In genomic region chr8:107466642-107467041, GRCm38 (mm10) we compare ENCODE assay signal across 10 mouse cellular contexts. TPM values are rescaled to one million over a fixed set of nuclear protein-coding genes. Genes with fewer than 3 reads are reported as not detected.
DNase-seq lines count a peak whose midpoint lies in the region; ATAC-seq and TF ChIP-seq lines count a peak whose summit lies in the region.
"Had no signal": no experiment of that assay in that cellular context is flagged by ENCODE, and none has a peak within 500 bp of the region (broad histone marks: within the 10 kb centered on the region; RNA-seq: fewer than 3 reads in every experiment).

No protein-coding gene starts in this region.

- H3K9me3 ChIP-seq in E14TG2a.4 (ENCODE audit: low read length) = no peaks in the 10 kb centered on the region
- H3K9me3 ChIP-seq in embryonic facial prominence, embryonic 11.5 days (replicated peaks; ENCODE audit: control insufficient read depth, low read length) = no peaks in the 10 kb centered on the region
- H3K9me3 ChIP-seq in liver, embryonic 15.5 days (replicated peaks) = no peaks in the 10 kb centered on the region
- no peaks in the 10 kb centered on the region for H3K9me3 ChIP-seq in heart, embryonic 12.5 days (replicated peaks)
- H3K9me3 ChIP-seq: kidney, embryonic 15.5 days had no signal

- ATAC-seq in embryonic facial prominence, embryonic 11.5 days (replicated peaks; ENCODE audit: insufficient number of reproducible peaks, low FRiP score, low TSS enrichment, low read depth) = no peak
- ATAC-seq in liver, embryonic 15.5 days (ENCODE audit: insufficient read depth) = 0 out of 2 replicates have a peak, but pooled peaks have one; percentile 35
- no peak for ATAC-seq in heart, embryonic 12.5 days (ENCODE audit: insufficient number of reproducible peaks, low FRiP score)

- intact Hi-C loops in gastrocnemius, postnatal 14 days (cut with DNase I; ENCODE audit: low total_unique reads) = no loop called here

- H3K27ac ChIP-seq in kidney, adult 2 months (ENCODE audit: insufficient read depth, low read depth, low read length) = no peak overlapping the region
- H3K27ac ChIP-seq in embryonic facial prominence, embryonic 11.5 days (replicated peaks; ENCODE audit: low read depth, low read length) = no peak overlapping the region
- H3K27ac ChIP-seq in liver, embryonic 15.5 days (replicated peaks) = no peak overlapping the region
- no peak overlapping the region for H3K27ac ChIP-seq in heart, embryonic 12.5 days (ENCODE audit: poor library complexity, severe bottlenecking)
- H3K27ac ChIP-seq: kidney, embryonic 15.5 days had no signal

- H3K4me1 ChIP-seq in kidney, adult 2 months (ENCODE audit: control insufficient read depth, insufficient read depth, low read length) = no peaks in the 10 kb centered on the region
- H3K4me1 ChIP-seq in E14TG2a.4 (replicated peaks; ENCODE audit: low read depth, low read length) = peaks cover 7% of the 10 kb centered on the region; the same call in 1 of the 2 replicates
- H3K4me1 ChIP-seq in embryonic facial prominence, embryonic 11.5 days (ENCODE audit: control insufficient read depth, insufficient read depth, low read length) = peaks cover 3% of the 10 kb centered on the region; the same call in 1 of the 2 replicates
- H3K4me1 ChIP-seq in liver, embryonic 15.5 days (replicated peaks) = peaks cover 12% of the 10 kb centered on the region; the same call in 1 of the 2 replicates
- H3K4me1 ChIP-seq in heart, embryonic 12.5 days (replicated peaks) = no peaks in the 10 kb centered on the region
- H3K4me1 ChIP-seq: kidney, embryonic 15.5 days had no signal

- no peak overlapping the region for H3K4me3 ChIP-seq in kidney, adult 2 months (ENCODE audit: insufficient read depth, low read depth, low read length)
- no peak overlapping the region for H3K4me3 ChIP-seq in E14TG2a.4 (replicated peaks; ENCODE audit: low read length)
- no peak overlapping the region for H3K4me3 ChIP-seq in embryonic facial prominence, embryonic 11.5 days (ENCODE audit: low read depth, low read length)
- no peak overlapping the region for H3K4me3 ChIP-seq in liver, embryonic 15.5 days (replicated peaks)
- H3K4me3 ChIP-seq in heart, embryonic 12.5 days = no peak overlapping the region
- H3K4me3 ChIP-seq: kidney, embryonic 15.5 days had no signal

- WGBS in kidney, adult 2 months = 95% methylated on average over 5 of the region's 5 CpGs
- WGBS in embryonic facial prominence, embryonic 11.5 days = 92% methylated on average over 5 of the region's 5 CpGs
- WGBS in liver, embryonic 15.5 days (ENCODE audit: insufficient replicate concordance) = 43% methylated on average over 5 of the region's 5 CpGs
- WGBS in heart, embryonic 12.5 days = 85% methylated on average over 5 of the region's 5 CpGs

- no peak for DNase-seq in kidney, adult 2 months
- DNase-seq in kidney, adult 9 months = no peak
- peak; percentile 18 for DNase-seq in embryonic facial prominence, embryonic 11.5 days (ENCODE audit: low spot score)
- DNase-seq in gastrocnemius, postnatal 14 days = no peak
- DNase-seq in adrenal gland, postnatal 14 days = no peak
- DNase-seq: cerebellum, postnatal 10 days had no signal

- H3K4me2 ChIP-seq in embryonic facial prominence, embryonic 11.5 days (ENCODE audit: low read depth, low read length) = no peak overlapping the region
- H3K4me2 ChIP-seq in liver, embryonic 15.5 days = no peak overlapping the region
- no peak overlapping the region for H3K4me2 ChIP-seq in heart, embryonic 12.5 days
- H3K4me2 ChIP-seq: kidney, embryonic 15.5 days had no signal

- H3K27me3 ChIP-seq in kidney, adult 2 months (replicated peaks; ENCODE audit: control insufficient read depth, insufficient read depth, low read length) = no peaks in the 10 kb centered on the region
- no peaks in the 10 kb centered on the region for H3K27me3 ChIP-seq in E14TG2a.4 (ENCODE audit: insufficient read depth, low read length)
- no peaks in the 10 kb centered on the region for H3K27me3 ChIP-seq in embryonic facial prominence, embryonic 11.5 days (ENCODE audit: control insufficient read depth, insufficient read depth, low read length)
- H3K27me3 ChIP-seq in liver, embryonic 15.5 days = no peaks in the 10 kb centered on the region
- no peaks in the 10 kb centered on the region for H3K27me3 ChIP-seq in heart, embryonic 12.5 days (replicated peaks)
- H3K27me3 ChIP-seq: kidney, embryonic 15.5 days had no signal

- H3K9ac ChIP-seq in embryonic facial prominence, embryonic 11.5 days (replicated peaks; ENCODE audit: low read length) = no peak overlapping the region
- no peak overlapping the region for H3K9ac ChIP-seq in liver, embryonic 15.5 days
- no peak overlapping the region for H3K9ac ChIP-seq in heart, embryonic 12.5 days
- H3K9ac ChIP-seq: kidney, embryonic 15.5 days had no signal

- 0 out of 2 replicates have a peak, but pooled peaks have one; percentile 9 for TF ChIP-seq CTCF in kidney, adult 2 months (conservative IDR thresholded peaks at IDR 0.05; ENCODE audit: insufficient read depth, insufficient read length, low read depth, low read length)
- TF ChIP-seq CTCF in E14TG2a.4 (conservative IDR thresholded peaks at IDR 0.05; ENCODE audit: low read length) = peak; percentile 36

- no peak for TF ChIP-seq POLR2A in kidney, adult 2 months (IDR thresholded peaks at IDR 0.05; ENCODE audit: low read depth, low read length)

- peaks cover 2% of the 10 kb centered on the region; the same call in 1 of the 2 replicates for H3K36me3 ChIP-seq in kidney, adult 2 months (ENCODE audit: control insufficient read depth, insufficient read depth, low read length)
- peaks cover 80% of the 10 kb centered on the region for H3K36me3 ChIP-seq in E14TG2a.4 (ENCODE audit: insufficient read depth, low read length)
- no peaks in the 10 kb centered on the region for H3K36me3 ChIP-seq in embryonic facial prominence, embryonic 11.5 days (replicated peaks; ENCODE audit: control insufficient read depth, insufficient read depth, low read depth, low read length)
- H3K36me3 ChIP-seq in liver, embryonic 15.5 days (replicated peaks) = peaks cover 69% of the 10 kb centered on the region
- peaks cover 32% of the 10 kb centered on the region for H3K36me3 ChIP-seq in heart, embryonic 12.5 days

RNA-seq across cellular contexts. Expression of gene Wwp2, which starts 30.5 kb away (rescaled TPM):
- 44.0 and 46.3 TPM in 2 replicates for polyA plus RNA-seq in kidney, adult 2 months (2012; rRNA removed)
- polyA plus RNA-seq in embryonic facial prominence, embryonic 11.5 days (2014; fragmentation: Nextera tagmentation; extraction: Ambion mirVana) = 66.0 and 74.6 TPM in 2 replicates
- polyA plus RNA-seq in liver, embryonic 15.5 days (2015; fragmentation: Nextera tagmentation; extraction: Ambion mirVana) = 29.7 and 32.3 TPM in 2 replicates
- polyA plus RNA-seq in heart, embryonic 12.5 days (2016; fragmentation: Nextera tagmentation; extraction: Ambion mirVana) = 37.6 and 40.7 TPM in 2 replicates
- total RNA-seq in gastrocnemius, postnatal 14 days (2021) = 10 to 100 TPM; 13.1 to 13.9 TPM
- 27.7 and 38.3 TPM in 2 replicates for total RNA-seq in adrenal gland, postnatal 14 days (2021)

RNA-seq across cellular contexts. Expression of gene Nob1, which starts 41.8 kb away (rescaled TPM):
- polyA plus RNA-seq in kidney, adult 2 months (2012; rRNA removed) = 23.1 and 25.6 TPM in 2 replicates
- polyA plus RNA-seq in embryonic facial prominence, embryonic 11.5 days (2014; fragmentation: Nextera tagmentation; extraction: Ambion mirVana) = 81.9 and 82.4 TPM in 2 replicates
- 26.0 and 27.1 TPM in 2 replicates for polyA plus RNA-seq in liver, embryonic 15.5 days (2015; fragmentation: Nextera tagmentation; extraction: Ambion mirVana)
- 47.0 and 50.5 TPM in 2 replicates for polyA plus RNA-seq in heart, embryonic 12.5 days (2016; fragmentation: Nextera tagmentation; extraction: Ambion mirVana)
- 10 to 100 TPM; 17.4 to 18.6 TPM for total RNA-seq in gastrocnemius, postnatal 14 days (2021)
- 31.0 and 35.6 TPM in 2 replicates for total RNA-seq in adrenal gland, postnatal 14 days (2021)
